Mouse (Mus musculus): ENCODE measurements around the gene Prkn. TPM values are rescaled to one million over a fixed set of nuclear protein-coding genes. Genes with fewer than 3 reads are reported as not detected.

Gene Prkn
- total and polyA plus RNA-seq, 3 experiments = 0.39 to 0.50 TPM; not detected in 1

Other genes starting within 250 kb of the Prkn start
- gene Pacrg, start 73 bp upstream of the Prkn start, total RNA-seq (2012; rRNA removed) = not detected in 2 replicates
- gene Pacrg, start 73 bp upstream of the Prkn start, polyA plus RNA-seq (2012; ENCODE audit: insufficient read depth in 1 of 2, insufficient read length in 2 of 2, low read depth in 1 of 2, low replicate concordance in 2 of 2, missing spikeins in 1 of 2) = not detected

All from MEL (cell line).